Mouse (Mus musculus): Measurements from ENCODE around the gene Cd200r1. TPM values are rescaled to one million over a fixed set of nuclear protein-coding genes. Genes with fewer than 3 reads are reported as not detected.
"Not testable (repeated sequence)": the region's sequence is repeated elsewhere in the genome, so short reads cannot be mapped to it uniquely, and the experiment has no call there.

The Cd200r1 gene
- polyA plus RNA-seq, 1 experiment from 2014 or later, result 2.0 TPM

- Histone ChIP-seq H3K9ac (ENCODE audit: low read length) (no peak overlapping the region), H3K4me3 (ENCODE audit: control insufficient read depth in 1 of 2, insufficient read depth in 1 of 2, low read depth in 1 of 2, low read length in 2 of 2) (no peak overlapping the region), H3K4me1 (ENCODE audit: control insufficient read depth in 2 of 2, insufficient read depth in 2 of 2, low read length in 2 of 2) (no peaks in the 10 kb centered on the region), H3K9me3 (ENCODE audit: control insufficient read depth, low read length) (no peaks in the 10 kb centered on the region), H3K36me3 (ENCODE audit: control insufficient read depth, insufficient read depth, low read length) (no peaks in the 10 kb centered on the region), H3K27me3 (ENCODE audit: control insufficient read depth, insufficient read depth, low read length) (no peaks in the 10 kb centered on the region), H3K27ac (replicated peaks in 1 of 2; ENCODE audit: control insufficient read depth in 1 of 2, insufficient read depth in 1 of 2, low read depth in 2 of 2, low read length in 2 of 2) (no peak overlapping the region), H3K4me2 (ENCODE audit: low read length) (no peak overlapping the region)
- ATAC-seq (ENCODE audit: insufficient number of reproducible peaks, insufficient read depth, low FRiP score, low read depth), result no peak
- 68% methylated on average over 1 of the region's 1 CpGs for WGBS
Observed at GRCm38 (mm10) chr16:44786934-44787333, 21.4 kb downstream of the Cd200r1 start.

- Histone ChIP-seq H3K9ac (ENCODE audit: low read length) (no peak overlapping the region), H3K9me3 (ENCODE audit: control insufficient read depth, low read length) (no peaks in the 10 kb centered on the region), H3K27ac (replicated peaks in 1 of 2; ENCODE audit: control insufficient read depth in 1 of 2, insufficient read depth in 1 of 2, low read depth in 2 of 2, low read length in 2 of 2) (no peak overlapping the region), H3K36me3 (ENCODE audit: control insufficient read depth, insufficient read depth, low read length) (no peaks in the 10 kb centered on the region), H3K4me1 (ENCODE audit: control insufficient read depth in 2 of 2, insufficient read depth in 2 of 2, low read length in 2 of 2) (no peaks in the 10 kb centered on the region), H3K4me3 (ENCODE audit: control insufficient read depth in 1 of 2, insufficient read depth in 1 of 2, low read depth in 1 of 2, low read length in 2 of 2) (no peak overlapping the region), H3K27me3 (ENCODE audit: control insufficient read depth, insufficient read depth, low read length) (no peaks in the 10 kb centered on the region), H3K4me2 (ENCODE audit: low read length) (no peak overlapping the region)
- no peak for ATAC-seq (ENCODE audit: insufficient number of reproducible peaks, insufficient read depth, low FRiP score, low read depth)
Observed at GRCm38 (mm10) chr16:44794416-44794815, 28.9 kb downstream of the Cd200r1 start.

DNA sequence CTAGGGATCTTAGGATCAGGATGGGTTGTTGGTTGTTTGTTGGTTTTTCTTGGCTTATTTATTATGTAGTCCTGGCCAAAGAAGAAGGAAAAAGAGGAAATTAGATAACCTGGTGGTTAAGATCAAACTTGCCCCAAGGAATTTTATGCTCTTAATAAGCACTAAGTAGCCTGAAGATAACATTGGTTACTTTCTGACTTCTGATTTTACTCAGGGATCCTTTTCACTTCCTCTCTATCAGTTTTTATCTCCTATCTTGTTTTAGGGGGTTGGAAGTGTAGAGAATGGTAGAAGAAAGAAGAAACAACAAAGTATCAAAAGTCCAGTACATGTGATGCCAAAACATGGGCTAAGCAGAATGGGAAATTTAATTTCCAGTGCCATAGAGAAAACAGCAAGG is 40.4 kb downstream of the Cd200r1 start:
- ATAC-seq (ENCODE audit: insufficient number of reproducible peaks, insufficient read depth, low FRiP score, low read depth), result no peak
- Histone ChIP-seq H3K4me3 (ENCODE audit: control insufficient read depth in 1 of 2, insufficient read depth in 1 of 2, low read depth in 1 of 2, low read length in 2 of 2) (no peak overlapping the region), H3K9ac (ENCODE audit: low read length) (no peak overlapping the region), H3K36me3 (ENCODE audit: control insufficient read depth, insufficient read depth, low read length) (no peaks in the 10 kb centered on the region), H3K9me3 (ENCODE audit: control insufficient read depth, low read length) (no peaks in the 10 kb centered on the region), H3K27ac (replicated peaks in 1 of 2; ENCODE audit: control insufficient read depth in 1 of 2, insufficient read depth in 1 of 2, low read depth in 2 of 2, low read length in 2 of 2) (no peak overlapping the region), H3K4me2 (ENCODE audit: low read length) (no peak overlapping the region), H3K4me1 (ENCODE audit: control insufficient read depth in 2 of 2, insufficient read depth in 2 of 2, low read length in 2 of 2) (no peaks in the 10 kb centered on the region), H3K27me3 (ENCODE audit: control insufficient read depth, insufficient read depth, low read length) (no peaks in the 10 kb centered on the region)

- H3K27me3 ChIP-seq (ENCODE audit: control insufficient read depth, insufficient read depth, low read length); H3K4me1 ChIP-seq (ENCODE audit: control insufficient read depth in 2 of 2, insufficient read depth in 2 of 2, low read length in 2 of 2); H3K4me2 ChIP-seq (ENCODE audit: low read length); H3K9ac ChIP-seq (ENCODE audit: low read length); H3K9me3 ChIP-seq (ENCODE audit: control insufficient read depth, low read length); H3K36me3 ChIP-seq (ENCODE audit: control insufficient read depth, insufficient read depth, low read length); H3K27ac ChIP-seq (replicated peaks in 1 of 2; ENCODE audit: control insufficient read depth in 1 of 2, insufficient read depth in 1 of 2, low read depth in 2 of 2, low read length in 2 of 2); ATAC-seq (ENCODE audit: insufficient number of reproducible peaks, insufficient read depth, low FRiP score, low read depth); H3K4me3 ChIP-seq (ENCODE audit: control insufficient read depth in 1 of 2, insufficient read depth in 1 of 2, low read depth in 1 of 2, low read length in 2 of 2): not testable (repeated sequence)
- WGBS, result 93% methylated on average over 4 of the region's 4 CpGs
Observed at GRCm38 (mm10) chr16:44810223-44810622, 44.7 kb downstream of the Cd200r1 start.

GRCm38 (mm10) chr16:44811544-44811943 is 46.0 kb downstream of the Cd200r1 start, which contains the start of gene Cd200r4:
Cd200r4 (plus strand) TSS chr16:44811733.
- H3K27me3 ChIP-seq (ENCODE audit: control insufficient read depth, insufficient read depth, low read length), result no peaks in the 10 kb centered on the region
- ATAC-seq (ENCODE audit: insufficient number of reproducible peaks, insufficient read depth, low FRiP score, low read depth), result no peak
- WGBS, result 82% methylated on average over 3 of the region's 3 CpGs
- H3K4me3 ChIP-seq (ENCODE audit: control insufficient read depth in 1 of 2, insufficient read depth in 1 of 2, low read depth in 1 of 2, low read length in 2 of 2), result no peak within 1 kb of the TSS
- no peak within 1 kb of the TSS for H3K4me2 ChIP-seq (ENCODE audit: low read length)
- no peak within 1 kb of the TSS for H3K27ac ChIP-seq (replicated peaks in 1 of 2; ENCODE audit: control insufficient read depth in 1 of 2, insufficient read depth in 1 of 2, low read depth in 2 of 2, low read length in 2 of 2)
- no peaks in the 10 kb centered on the region for H3K4me1 ChIP-seq (ENCODE audit: control insufficient read depth in 2 of 2, insufficient read depth in 2 of 2, low read length in 2 of 2)
- no peak within 1 kb of the TSS for H3K9ac ChIP-seq (ENCODE audit: low read length)
- no peaks in the 10 kb centered on the region for H3K9me3 ChIP-seq (ENCODE audit: control insufficient read depth, low read length)
- no peaks in the 10 kb centered on the region for H3K36me3 ChIP-seq (ENCODE audit: control insufficient read depth, insufficient read depth, low read length)

DNA sequence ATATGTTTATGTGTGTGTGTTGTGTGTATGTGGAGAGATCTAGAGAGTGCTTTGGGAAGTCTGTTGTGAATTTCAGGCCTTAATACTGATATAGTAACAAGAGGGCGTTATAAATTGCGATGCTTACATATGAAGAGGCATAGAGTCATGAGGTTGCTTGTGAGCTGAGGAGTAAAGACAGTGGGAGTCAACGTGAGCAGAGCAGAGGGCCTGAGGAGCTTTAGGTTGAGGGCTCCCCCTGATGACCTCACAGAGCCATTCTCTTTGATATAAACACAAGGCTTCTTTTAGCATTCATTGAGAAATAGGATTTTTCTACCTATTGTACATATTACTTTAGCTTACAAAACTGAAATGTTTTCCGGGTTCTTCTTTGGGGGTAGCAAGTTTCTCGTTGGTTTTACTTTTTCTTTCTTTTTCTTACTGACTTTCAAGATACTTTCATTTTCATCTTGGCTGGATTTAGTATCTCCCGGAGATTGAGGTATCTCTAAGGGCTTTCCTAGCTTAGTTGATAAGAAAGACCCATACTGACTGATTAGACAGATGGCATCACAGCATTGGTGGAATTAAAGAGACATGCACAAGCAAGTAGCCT is 47.0 kb downstream of the Cd200r1 start:
- no peaks in the 10 kb centered on the region for H3K9me3 ChIP-seq (ENCODE audit: control insufficient read depth, low read length)
- no peaks in the 10 kb centered on the region for H3K4me1 ChIP-seq (ENCODE audit: control insufficient read depth in 2 of 2, insufficient read depth in 2 of 2, low read length in 2 of 2)
- H3K27me3 ChIP-seq (ENCODE audit: control insufficient read depth, insufficient read depth, low read length), result no peaks in the 10 kb centered on the region
- no peak overlapping the region for H3K4me2 ChIP-seq (ENCODE audit: low read length)
- H3K27ac ChIP-seq (replicated peaks in 1 of 2; ENCODE audit: control insufficient read depth in 1 of 2, insufficient read depth in 1 of 2, low read depth in 2 of 2, low read length in 2 of 2), result no peak overlapping the region
- H3K4me3 ChIP-seq (ENCODE audit: control insufficient read depth in 1 of 2, insufficient read depth in 1 of 2, low read depth in 1 of 2, low read length in 2 of 2), result no peak overlapping the region
- H3K36me3 ChIP-seq (ENCODE audit: control insufficient read depth, insufficient read depth, low read length), result no peaks in the 10 kb centered on the region
- 74% methylated on average over 6 of the region's 6 CpGs for WGBS
- no peak overlapping the region for H3K9ac ChIP-seq (ENCODE audit: low read length)
- ATAC-seq (ENCODE audit: insufficient number of reproducible peaks, insufficient read depth, low FRiP score, low read depth), result no peak

DNA sequence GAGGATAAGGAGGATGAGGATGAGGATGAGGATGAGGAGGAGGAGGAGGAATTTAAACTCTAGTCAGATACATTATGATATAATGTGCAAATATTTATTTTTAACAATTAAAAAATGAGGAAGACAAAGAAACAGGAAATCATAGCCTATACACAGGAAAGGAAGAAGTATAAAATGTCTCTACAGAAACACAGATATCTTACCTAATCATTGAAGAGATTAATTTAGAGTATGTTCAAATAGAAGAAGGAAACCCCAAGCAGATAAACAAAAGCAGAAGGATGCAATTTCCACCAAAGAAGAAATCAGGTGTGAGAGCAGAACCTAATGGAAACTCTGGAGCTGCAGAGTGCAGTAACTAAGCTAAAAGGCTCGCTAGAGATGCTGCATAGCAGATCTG is 52.5 kb downstream of the Cd200r1 start:
- Histone ChIP-seq H3K4me2 (ENCODE audit: low read length) (no peak overlapping the region), H3K4me1 (ENCODE audit: control insufficient read depth in 2 of 2, insufficient read depth in 2 of 2, low read length in 2 of 2) (no peaks in the 10 kb centered on the region), H3K27me3 (ENCODE audit: control insufficient read depth, insufficient read depth, low read length) (no peaks in the 10 kb centered on the region), H3K36me3 (ENCODE audit: control insufficient read depth, insufficient read depth, low read length) (no peaks in the 10 kb centered on the region), H3K4me3 (ENCODE audit: control insufficient read depth in 1 of 2, insufficient read depth in 1 of 2, low read depth in 1 of 2, low read length in 2 of 2) (no peak overlapping the region), H3K27ac (replicated peaks in 1 of 2; ENCODE audit: control insufficient read depth in 1 of 2, insufficient read depth in 1 of 2, low read depth in 2 of 2, low read length in 2 of 2) (no peak overlapping the region), H3K9ac (ENCODE audit: low read length) (no peak overlapping the region), H3K9me3 (ENCODE audit: control insufficient read depth, low read length) (no peaks in the 10 kb centered on the region)
- WGBS, result 53% methylated on average over 1 of the region's 1 CpGs
- ATAC-seq (ENCODE audit: insufficient number of reproducible peaks, insufficient read depth, low FRiP score, low read depth), result no peak

DNA sequence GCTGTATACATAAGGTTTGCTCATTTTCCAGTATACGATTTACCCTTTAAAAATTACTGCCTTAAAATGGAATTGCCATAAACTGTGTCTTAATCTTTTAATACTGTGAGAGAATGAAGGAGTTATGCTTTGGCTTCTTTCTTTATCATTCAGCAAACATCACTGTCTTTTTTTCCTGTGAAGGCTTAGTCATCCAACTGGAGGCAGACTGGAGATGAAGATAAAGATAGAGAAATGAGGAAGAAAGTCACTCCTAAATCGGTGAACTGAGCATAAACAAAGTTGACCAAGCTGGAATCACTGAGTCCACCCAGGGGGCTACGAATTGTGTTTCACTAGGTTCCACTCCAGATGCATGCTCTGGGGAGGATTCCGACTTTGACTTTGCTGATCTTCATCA is 55.0 kb downstream of the Cd200r1 start:
- Histone ChIP-seq H3K4me1 (ENCODE audit: control insufficient read depth in 2 of 2, insufficient read depth in 2 of 2, low read length in 2 of 2) (no peaks in the 10 kb centered on the region), H3K27ac (replicated peaks in 1 of 2; ENCODE audit: control insufficient read depth in 1 of 2, insufficient read depth in 1 of 2, low read depth in 2 of 2, low read length in 2 of 2) (no peak overlapping the region), H3K4me2 (ENCODE audit: low read length) (no peak overlapping the region), H3K9ac (ENCODE audit: low read length) (no peak overlapping the region), H3K9me3 (ENCODE audit: control insufficient read depth, low read length) (no peaks in the 10 kb centered on the region), H3K4me3 (ENCODE audit: control insufficient read depth in 1 of 2, insufficient read depth in 1 of 2, low read depth in 1 of 2, low read length in 2 of 2) (no peak overlapping the region), H3K36me3 (ENCODE audit: control insufficient read depth, insufficient read depth, low read length) (no peaks in the 10 kb centered on the region), H3K27me3 (ENCODE audit: control insufficient read depth, insufficient read depth, low read length) (no peaks in the 10 kb centered on the region)
- WGBS, result 82% methylated on average over 4 of the region's 4 CpGs
- ATAC-seq (ENCODE audit: insufficient number of reproducible peaks, insufficient read depth, low FRiP score, low read depth), result no peak

All from heart, embryonic 14.5 days (tissue).